Mouse (Mus musculus) small intestine, adult 2 months (tissue): ENCODE results near the gene Ackr2. TPM values are rescaled to one million over a fixed set of nuclear protein-coding genes. Genes with fewer than 3 reads are reported as not detected.

Experiments used
- H3K27ac ChIP-seq: fragments of 200-500 bp; 2 replicates; pipeline ENCODE4 v1.5.1; 2012; ENCODE audit warnings: low read depth, low read length, control low read depth, inconsistent platforms; ENCODE audit not compliant: insufficient read depth
- H3K27me3 ChIP-seq: fragments of 200-500 bp; 2 replicates; pipeline ENCODE4 v1.6.1; 2012; ENCODE audit warnings: mild to moderate bottlenecking, moderate library complexity, low read length, inconsistent platforms; ENCODE audit not compliant: control insufficient read depth, insufficient read depth
- H3K36me3 ChIP-seq: fragments of 200-500 bp; 2 replicates; pipeline ENCODE4 v1.6.1; 2012; ENCODE audit warnings: mild to moderate bottlenecking, low read length, control low read depth, inconsistent platforms; ENCODE audit not compliant: control insufficient read depth, insufficient read depth
- H3K4me1 ChIP-seq: fragments of 200-500 bp; 2 replicates; pipeline ENCODE4 v1.6.1; 2012; ENCODE audit warnings: low read length, inconsistent platforms, mixed read lengths; ENCODE audit not compliant: control insufficient read depth, insufficient read depth, insufficient read length
- H3K4me3 ChIP-seq: fragments of 200-500 bp; 2 replicates; pipeline ENCODE4 v1.5.1; 2012; ENCODE audit warnings: low read depth, mild to moderate bottlenecking, control low read depth, inconsistent platforms, low read length, moderate library complexity
- CTCF ChIP-seq: fragments of 200-500 bp; IDR thresholded peaks from 2 replicates; pipeline ENCODE4 v1.5.1; 2012; ENCODE audit warnings: low read depth, mild to moderate bottlenecking, control low read depth, inconsistent platforms, low read length, moderate library complexity, mixed read lengths; ENCODE audit not compliant: insufficient replicate concordance, insufficient read length; ENCODE audit errors: extremely low read depth
- POLR2A ChIP-seq: fragments of 200-500 bp; IDR thresholded peaks from 2 replicates; pipeline ENCODE4 v1.6.1; 2012; ENCODE audit warnings: low read depth, mild to moderate bottlenecking, control low read depth, inconsistent platforms, low read length, moderate library complexity
- WGBS: fragments of 180-500 bp; shearing (Covaris S2); methylation state at CpG from one replicate; pipeline ENCODE4 v1.1.7; 2018; 5-methylcytosine and 5-hydroxymethylcytosine counted together
- polyA plus RNA-seq: library from polyadenylated mRNA; depleted of rRNA; stranded (reverse); fragments of >200 nt; gene quantifications from 2 replicates; pipeline ENCODE4 v1.2.3, GENCODE M21; 2012

The Ackr2 gene
- polyA plus RNA-seq, 1 experiment = 1.4 TPM

- H3K4me1 ChIP-seq = peaks cover 14% of the 10 kb centered on the region; the same call in 1 of the 2 replicates
- no peak for TF ChIP-seq POLR2A
- H3K27me3 ChIP-seq = no peaks in the 10 kb centered on the region
- H3K27ac ChIP-seq = no peak overlapping the region
- H3K4me3 ChIP-seq = no peak overlapping the region
- H3K36me3 ChIP-seq = no peaks in the 10 kb centered on the region
Measured at GRCm38 (mm10) chr9:121873578-121873977, 24.6 kb upstream of the Ackr2 start.

GRCm38 (mm10) chr9:121877052-121877740, 21.0 kb upstream of the Ackr2 start:
- Histone ChIP-seq H3K27me3 (no peaks in the 10 kb centered on the region), H3K4me3 (no peak overlapping the region), H3K36me3 (no peaks in the 10 kb centered on the region), H3K27ac (no peak overlapping the region), H3K4me1 (peaks cover 14% of the 10 kb centered on the region; the same call in 1 of the 2 replicates)
- peak; percentile 67; the same call in 1 of the 2 replicates for TF ChIP-seq CTCF
- no peak for TF ChIP-seq POLR2A
- WGBS = 6% methylated on average over 3 of the region's 3 CpGs

- no peaks in the 10 kb centered on the region for H3K27me3 ChIP-seq
- WGBS = 19% methylated on average over 14 of the region's 14 CpGs
- no peak overlapping the region for H3K27ac ChIP-seq
- no peak for TF ChIP-seq POLR2A
- TF ChIP-seq CTCF = peak; percentile 62; the same call in 1 of the 2 replicates
- no peaks in the 10 kb centered on the region for H3K36me3 ChIP-seq
- H3K4me1 ChIP-seq = peaks cover 7% of the 10 kb centered on the region; the same call in 1 of the 2 replicates
- H3K4me3 ChIP-seq = no peak overlapping the region
Measured at GRCm38 (mm10) chr9:121880840-121881239, 17.3 kb upstream of the Ackr2 start.

- Histone ChIP-seq H3K36me3 (no peaks in the 10 kb centered on the region), H3K27me3 (no peaks in the 10 kb centered on the region), H3K4me1 (peaks cover 7% of the 10 kb centered on the region; the same call in 1 of the 2 replicates), H3K4me3 (no peak overlapping the region), H3K27ac (no peak overlapping the region)
- WGBS = 66% methylated on average over 6 of the region's 6 CpGs
- no peak for TF ChIP-seq POLR2A
- no peak for TF ChIP-seq CTCF
Measured at GRCm38 (mm10) chr9:121881301-121881700, 16.9 kb upstream of the Ackr2 start.

GRCm38 (mm10) chr9:121882015-121882457, 16.1 kb upstream of the Ackr2 start:
- Histone ChIP-seq H3K27ac (no peak overlapping the region), H3K27me3 (no peaks in the 10 kb centered on the region), H3K4me1 (peaks cover 7% of the 10 kb centered on the region; the same call in 1 of the 2 replicates), H3K36me3 (no peaks in the 10 kb centered on the region), H3K4me3 (no peak overlapping the region)
- WGBS = 20% methylated on average over 7 of the region's 7 CpGs
- TF ChIP-seq POLR2A = no peak
- TF ChIP-seq CTCF = no peak

GRCm38 (mm10) chr9:121889927-121890440, 8.2 kb upstream of the Ackr2 start:
- 56% methylated on average over 4 of the region's 4 CpGs for WGBS
- H3K4me3 ChIP-seq = no peak overlapping the region
- no peaks in the 10 kb centered on the region for H3K36me3 ChIP-seq
- no peak overlapping the region for H3K27ac ChIP-seq
- TF ChIP-seq CTCF = no peak
- no peak for TF ChIP-seq POLR2A
- no peaks in the 10 kb centered on the region for H3K27me3 ChIP-seq
- no peaks in the 10 kb centered on the region; the same call in 1 of the 2 replicates for H3K4me1 ChIP-seq

- 36% methylated on average over 18 of the region's 18 CpGs for WGBS
- no peak overlapping the region; the same call in 1 of the 2 replicates for H3K27ac ChIP-seq
- H3K4me1 ChIP-seq = no peaks in the 10 kb centered on the region; the same call in 1 of the 2 replicates
- TF ChIP-seq CTCF = no peak
- no peak for TF ChIP-seq POLR2A
- no peaks in the 10 kb centered on the region for H3K36me3 ChIP-seq
- H3K27me3 ChIP-seq = no peaks in the 10 kb centered on the region
- no peak overlapping the region for H3K4me3 ChIP-seq
Measured at GRCm38 (mm10) chr9:121890441-121890941, 7.7 kb upstream of the Ackr2 start.
